Mouse (Mus musculus) midbrain, embryonic 13.5 days (tissue): ENCODE measurements around the gene Kdm3a. TPM values are rescaled to one million over a fixed set of nuclear protein-coding genes. Genes with fewer than 3 reads are reported as not detected.
A peak's percentile ranks its signal among the peaks of the same experiment; 100 is the strongest.

ENCODE experiments used
- ATAC-seq: fragments of 200-750 bp; cut with Nextera tagmentation; 2 replicates; pipeline ENCODE4 v1.8.0; 2017; ENCODE audit warnings: mild to moderate bottlenecking, moderate TSS enrichment, moderate library complexity
- H3K27ac ChIP-seq: fragments of 300-500 bp; sonication (generic); 2 replicates; pipeline ENCODE4 v1.5.1; 2015; ENCODE audit warnings: inconsistent platforms, mild to moderate bottlenecking, moderate library complexity
- H3K27me3 ChIP-seq: fragments of 300-500 bp; sonication (generic); 2 replicates; pipeline ENCODE4 v1.6.1; 2015; ENCODE audit warnings: mild to moderate bottlenecking, inconsistent platforms
- H3K36me3 ChIP-seq: fragments of 300-500 bp; sonication (generic); 2 replicates; pipeline ENCODE4 v1.6.1; 2015; ENCODE audit warnings: mild to moderate bottlenecking, inconsistent platforms
- H3K4me1 ChIP-seq: fragments of 300-500 bp; sonication (generic); replicated peaks from 2 replicates; pipeline ENCODE4 v1.6.1; 2015; ENCODE audit warnings: inconsistent platforms
- H3K4me2 ChIP-seq: fragments of 300-500 bp; sonication (generic); replicated peaks from 2 replicates; pipeline ENCODE4 v1.6.1; 2015; ENCODE audit warnings: moderate library complexity, mild to moderate bottlenecking, inconsistent platforms
- H3K4me3 ChIP-seq: fragments of 300-500 bp; sonication (generic); replicated peaks from 2 replicates; pipeline ENCODE4 v1.5.1; 2015; ENCODE audit warnings: mild to moderate bottlenecking, inconsistent platforms
- H3K9ac ChIP-seq: fragments of 300-500 bp; sonication (generic); replicated peaks from 2 replicates; pipeline ENCODE4 v1.6.1; 2015; ENCODE audit warnings: mild to moderate bottlenecking, inconsistent platforms
- H3K9me3 ChIP-seq: fragments of 300-500 bp; sonication (generic); 2 replicates; pipeline ENCODE4 v1.6.1; 2016; ENCODE audit warnings: mild to moderate bottlenecking, inconsistent platforms
- WGBS: fragments of 180-500 bp; shearing (Covaris S2); methylation state at CpG from one replicate; pipeline ENCODE4 v1.1.7; 2015; 5-methylcytosine and 5-hydroxymethylcytosine counted together
- polyA plus RNA-seq: library from polyadenylated mRNA; unstranded; fragments of >200 nt; fragmentation: Nextera tagmentation; extraction: Ambion mirVana; gene quantifications from 2 replicates; pipeline ENCODE4 v1.2.1, GENCODE M21; 2015

The Kdm3a gene
- polyA plus RNA-seq: 61.5 and 71.9 TPM in 2 replicates

DNA sequence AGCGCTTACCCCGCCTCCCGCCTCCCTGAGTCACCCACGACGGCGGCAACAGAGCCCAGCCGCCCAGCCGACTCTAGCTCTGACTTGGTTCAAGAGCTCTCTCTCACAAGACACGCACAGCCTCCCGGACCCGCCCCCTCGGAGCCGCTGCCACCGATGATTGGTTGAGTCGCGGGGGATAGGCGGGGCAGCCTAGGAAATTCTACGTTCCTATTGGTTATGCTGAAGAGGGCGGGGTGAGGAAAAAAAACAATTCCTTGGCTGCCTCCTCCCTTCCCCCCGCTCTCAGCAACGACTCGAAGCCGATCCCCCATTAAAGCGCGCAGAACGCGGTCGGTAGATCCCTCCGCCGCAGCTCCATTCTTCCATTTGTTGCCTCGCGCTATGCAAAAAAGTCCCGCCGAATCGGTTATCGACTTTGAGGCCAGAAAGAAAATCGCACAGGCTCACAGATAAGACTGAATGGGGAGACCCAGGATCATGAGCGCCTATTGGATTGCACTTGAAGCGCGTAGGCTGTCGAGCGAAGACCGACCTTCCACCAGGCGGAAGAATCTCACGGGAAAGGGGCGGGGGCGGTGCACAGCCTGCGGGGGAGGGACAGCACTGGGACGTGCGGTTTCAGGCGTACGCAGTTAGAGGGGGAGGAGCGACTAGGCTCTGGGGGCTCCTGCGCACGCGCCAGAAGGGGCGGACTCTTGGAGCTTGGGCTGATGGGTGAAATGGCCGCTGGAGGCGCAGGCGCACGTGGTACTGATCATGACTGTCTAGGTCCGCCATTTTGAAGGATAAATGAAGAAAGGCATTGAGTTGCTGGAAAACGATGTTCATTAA lies at the start of gene Kdm3a:
Gene Kdm3a, minus strand, starts transcription at position 162 of the 834 bp plus-strand sequence.
- Histone ChIP-seq H3K4me3 (peak within 1 kb of the TSS; percentile 85), H3K36me3 (peaks cover 12% of the 10 kb centered on the region; the same call in 1 of the 2 replicates), H3K27me3 (peaks cover 10% of the 10 kb centered on the region), H3K4me1 (peaks cover 32% of the 10 kb centered on the region), H3K9ac (peak within 1 kb of the TSS; percentile 88), H3K9me3 (no peaks in the 10 kb centered on the region), H3K27ac (peak within 1 kb of the TSS; percentile 99), H3K4me2 (peak within 1 kb of the TSS; percentile 77)
- WGBS: under 1% methylated on average over 63 of the region's 63 CpGs
- peak; percentile 97 for ATAC-seq

- Histone ChIP-seq H3K4me2 (no peak overlapping the region), H3K4me1 (no peaks in the 10 kb centered on the region), H3K27me3 (no peaks in the 10 kb centered on the region), H3K36me3 (no peaks in the 10 kb centered on the region), H3K9me3 (no peaks in the 10 kb centered on the region), H3K27ac (no peak overlapping the region), H3K4me3 (no peak overlapping the region), H3K9ac (no peak overlapping the region)
- 70% methylated on average over 7 of the region's 7 CpGs for WGBS
- no peak for ATAC-seq
These were observed 46.1 kb upstream of the Kdm3a start for GRCm38 (mm10) chr6:71678891-71679290.

DNA sequence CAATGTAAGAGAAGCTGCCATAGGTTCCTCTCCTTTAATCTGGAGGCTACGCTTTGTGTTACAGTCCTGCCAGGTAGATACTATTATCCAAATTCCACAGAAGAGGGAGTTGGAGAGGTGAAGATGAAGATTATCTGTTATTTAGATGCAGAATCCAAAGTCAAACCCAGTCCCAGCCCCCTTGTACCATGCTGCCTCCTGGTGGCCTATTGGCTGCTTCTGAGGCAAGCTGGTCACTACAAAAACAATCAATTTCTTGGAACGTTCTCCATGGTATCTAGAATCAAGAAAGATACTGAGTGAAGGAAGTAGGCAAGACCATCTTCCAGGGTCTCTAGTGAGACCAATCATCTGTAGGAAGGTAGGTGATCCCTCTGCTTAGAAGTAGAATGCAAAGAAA lies 40.4 kb upstream of the Kdm3a start:
- Histone ChIP-seq H3K36me3 (no peaks in the 10 kb centered on the region), H3K9me3 (0 out of 2 replicates have a peak, but pooled peaks cover 1% of the 10 kb centered on the region), H3K27me3 (no peaks in the 10 kb centered on the region), H3K4me3 (no peak overlapping the region), H3K27ac (no peak overlapping the region), H3K4me2 (no peak overlapping the region), H3K4me1 (no peaks in the 10 kb centered on the region), H3K9ac (no peak overlapping the region)
- 74% methylated on average over 2 of the region's 2 CpGs for whole genome bisulfite sequencing
- no peak for ATAC-seq

GRCm38 (mm10) chr6:71664511-71664910 lies 31.7 kb upstream of the Kdm3a start:
- H3K27me3 ChIP-seq: no peaks in the 10 kb centered on the region
- no peak overlapping the region for H3K4me2 ChIP-seq
- WGBS: 60% methylated on average over 1 of the region's 1 CpGs
- H3K4me1 ChIP-seq: no peaks in the 10 kb centered on the region
- 0 out of 2 replicates have a peak, but pooled peaks cover 3% of the 10 kb centered on the region for H3K9me3 ChIP-seq
- no peaks in the 10 kb centered on the region for H3K36me3 ChIP-seq
- no peak overlapping the region for H3K9ac ChIP-seq
- H3K4me3 ChIP-seq: no peak overlapping the region
- no peak for ATAC-seq
- H3K27ac ChIP-seq: no peak overlapping the region

- ATAC-seq: no peak
- Histone ChIP-seq H3K27ac (no peak overlapping the region), H3K4me3 (no peak overlapping the region), H3K4me2 (no peak overlapping the region), H3K27me3 (no peaks in the 10 kb centered on the region), H3K4me1 (no peaks in the 10 kb centered on the region), H3K9me3 (no peaks in the 10 kb centered on the region), H3K9ac (no peak overlapping the region), H3K36me3 (no peaks in the 10 kb centered on the region)
- WGBS: 88% methylated on average over 2 of the region's 2 CpGs
These were observed 25.5 kb upstream of the Kdm3a start for GRCm38 (mm10) chr6:71658290-71658689.

DNA sequence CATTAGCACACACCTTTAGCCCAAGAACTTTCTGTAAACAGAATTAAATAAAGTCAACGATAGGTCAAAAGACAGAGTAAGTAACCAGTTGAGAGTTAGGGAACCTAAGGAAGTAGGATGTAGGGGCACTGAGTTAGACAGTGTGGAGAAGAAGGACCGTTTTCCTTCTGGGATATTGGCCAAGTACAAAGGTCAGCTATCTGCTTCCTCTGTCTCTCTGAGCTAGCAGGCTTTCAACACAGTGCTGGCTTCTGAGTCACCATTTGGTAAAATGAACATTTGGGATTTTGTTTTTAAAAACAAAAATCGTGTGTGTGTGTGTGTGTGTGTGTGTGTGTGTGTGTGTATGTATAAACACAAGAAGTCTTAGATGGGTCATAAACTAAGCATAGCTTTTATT lies 23.0 kb upstream of the Kdm3a start:
- 83% methylated on average over 3 of the region's 3 CpGs for WGBS
- H3K4me2 ChIP-seq: no peak overlapping the region
- H3K27ac ChIP-seq: no peak overlapping the region
- no peaks in the 10 kb centered on the region for H3K9me3 ChIP-seq
- no peak overlapping the region for H3K9ac ChIP-seq
- no peaks in the 10 kb centered on the region for H3K27me3 ChIP-seq
- H3K36me3 ChIP-seq: no peaks in the 10 kb centered on the region
- no peak for ATAC-seq
- H3K4me1 ChIP-seq: no peaks in the 10 kb centered on the region
- no peak overlapping the region for H3K4me3 ChIP-seq

GRCm38 (mm10) chr6:71651868-71652267 lies 19.1 kb upstream of the Kdm3a start:
- no peak overlapping the region for H3K27ac ChIP-seq
- no peaks in the 10 kb centered on the region for H3K36me3 ChIP-seq
- H3K9me3 ChIP-seq: no peaks in the 10 kb centered on the region
- WGBS: 89% methylated on average over 2 of the region's 2 CpGs
- no peaks in the 10 kb centered on the region for H3K4me1 ChIP-seq
- no peaks in the 10 kb centered on the region for H3K27me3 ChIP-seq
- ATAC-seq: no peak
- no peak overlapping the region for H3K4me3 ChIP-seq
- no peak overlapping the region for H3K9ac ChIP-seq
- H3K4me2 ChIP-seq: no peak overlapping the region

DNA sequence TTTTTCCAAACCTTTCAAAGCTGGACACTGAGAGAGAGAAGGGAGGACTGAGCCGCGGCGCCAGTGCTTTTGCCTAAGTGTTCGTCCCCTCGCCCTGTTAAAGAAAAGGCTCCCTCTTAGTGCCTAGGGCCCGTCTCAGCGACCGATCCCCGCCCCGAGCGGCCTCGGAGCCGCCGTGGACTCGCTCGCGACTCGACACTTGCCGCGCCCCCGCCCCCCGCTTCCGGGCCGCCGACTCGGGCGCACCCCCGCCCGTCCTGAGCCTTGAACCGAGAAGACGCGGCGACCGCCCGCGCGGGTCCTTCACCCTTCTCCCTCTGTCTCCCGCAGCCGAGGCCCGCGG lies 333 bp downstream of the Kdm3a start:
- peaks cover 8% of the 10 kb centered on the region for H3K27me3 ChIP-seq
- H3K27ac ChIP-seq: peak overlapping the region; percentile 99
- H3K9me3 ChIP-seq: no peaks in the 10 kb centered on the region
- peak; percentile 68; the same call in 1 of the 2 replicates for ATAC-seq
- WGBS: 0% methylated on average over 39 of the region's 41 CpGs
- H3K36me3 ChIP-seq: peaks cover 14% of the 10 kb centered on the region; the same call in 1 of the 2 replicates
- H3K4me2 ChIP-seq: peak overlapping the region; percentile 77
- peak overlapping the region; percentile 85 for H3K4me3 ChIP-seq
- peak overlapping the region; percentile 88 for H3K9ac ChIP-seq
- peaks cover 32% of the 10 kb centered on the region for H3K4me1 ChIP-seq

DNA sequence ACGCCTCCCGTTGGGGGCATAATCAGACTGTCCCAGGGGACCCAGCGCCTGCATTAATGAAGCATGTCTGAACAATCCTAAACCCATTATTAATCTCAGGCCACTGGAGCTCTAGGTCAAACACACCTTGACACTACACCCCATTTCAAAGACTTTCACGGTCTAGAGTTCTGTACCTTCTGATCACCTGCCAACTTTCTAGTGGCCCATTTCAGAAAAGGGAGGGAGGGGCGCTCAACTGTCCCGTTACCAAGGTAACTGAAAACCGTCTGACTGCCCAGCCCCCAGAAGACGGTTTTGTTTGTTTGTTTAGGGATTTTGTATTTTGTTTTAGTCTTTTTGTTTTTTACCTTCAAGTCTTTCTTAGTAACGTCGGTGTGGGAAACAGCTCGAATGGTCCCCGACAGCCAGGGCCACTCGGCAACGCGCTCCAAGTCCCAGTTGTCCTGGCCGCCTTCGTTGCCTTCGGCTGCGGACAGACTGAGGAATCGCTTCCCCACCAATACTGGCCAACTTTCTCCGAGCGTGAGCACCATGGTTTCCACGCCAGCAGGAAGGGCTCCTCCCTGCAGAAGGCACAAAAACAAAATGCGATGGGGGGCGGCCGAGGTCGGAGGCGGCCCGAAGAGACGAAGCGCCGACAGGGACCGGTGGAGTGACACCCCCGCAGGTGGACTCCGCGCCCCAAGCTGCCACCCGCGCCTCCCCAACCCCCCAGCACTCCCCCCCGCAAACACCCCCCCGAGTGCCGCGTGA lies 906 bp downstream of the Kdm3a start:
- peak overlapping the region; percentile 88 for H3K9ac ChIP-seq
- peak overlapping the region; percentile 85 for H3K4me3 ChIP-seq
- peaks cover 32% of the 10 kb centered on the region for H3K4me1 ChIP-seq
- peak overlapping the region; percentile 99 for H3K27ac ChIP-seq
- no peaks in the 10 kb centered on the region for H3K9me3 ChIP-seq
- H3K36me3 ChIP-seq: peaks cover 18% of the 10 kb centered on the region
- H3K4me2 ChIP-seq: peak overlapping the region; percentile 77
- H3K27me3 ChIP-seq: peaks cover 4% of the 10 kb centered on the region
- 0 out of 2 replicates have a peak, but pooled peaks have one; percentile 3 for ATAC-seq
- under 1% methylated on average over 39 of the region's 42 CpGs for WGBS

DNA sequence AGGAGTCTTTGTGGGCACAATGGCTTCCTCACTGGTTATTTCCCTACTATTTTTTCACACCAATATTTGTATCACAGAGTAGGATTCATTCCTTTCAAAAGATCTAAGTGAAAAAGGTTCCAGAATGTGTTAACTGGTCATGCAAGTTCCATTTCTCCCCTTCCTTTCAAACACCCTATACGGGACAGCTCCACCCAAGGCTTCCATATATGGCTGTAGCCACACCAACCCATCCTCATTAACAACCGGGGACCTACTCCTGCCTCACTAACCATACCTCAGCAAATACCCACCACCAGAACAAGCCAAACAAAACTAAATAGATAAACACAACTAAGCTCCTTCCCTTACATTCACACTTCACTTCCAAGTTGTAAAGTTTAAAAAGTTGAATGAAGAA lies 1.6 kb downstream of the Kdm3a start:
- WGBS: 22% methylated on average over 2 of the region's 2 CpGs
- Histone ChIP-seq H3K9ac (no peak overlapping the region; the same call in 1 of the 2 replicates), H3K9me3 (no peaks in the 10 kb centered on the region)

GRCm38 (mm10) chr6:71627325-71627724 lies 5.5 kb downstream of the Kdm3a start:
- H3K9me3 ChIP-seq: no peaks in the 10 kb centered on the region
- H3K27ac ChIP-seq: no peak overlapping the region
- ATAC-seq: no peak
- H3K4me3 ChIP-seq: no peak overlapping the region
- H3K27me3 ChIP-seq: no peaks in the 10 kb centered on the region
- peaks cover 54% of the 10 kb centered on the region for H3K36me3 ChIP-seq
- no peak overlapping the region for H3K4me2 ChIP-seq
- H3K4me1 ChIP-seq: peaks cover 32% of the 10 kb centered on the region
- H3K9ac ChIP-seq: no peak overlapping the region

More for the DNA sequence above, 1.6 kb downstream of the Kdm3a start:
- Histone ChIP-seq H3K4me3 (peak overlapping the region; percentile 85), H3K4me2 (peak overlapping the region; percentile 77), H3K4me1 (peaks cover 32% of the 10 kb centered on the region), H3K27me3 (no peaks in the 10 kb centered on the region), H3K36me3 (peaks cover 20% of the 10 kb centered on the region), H3K27ac (no peak overlapping the region)
- ATAC-seq: no peak

DNA sequence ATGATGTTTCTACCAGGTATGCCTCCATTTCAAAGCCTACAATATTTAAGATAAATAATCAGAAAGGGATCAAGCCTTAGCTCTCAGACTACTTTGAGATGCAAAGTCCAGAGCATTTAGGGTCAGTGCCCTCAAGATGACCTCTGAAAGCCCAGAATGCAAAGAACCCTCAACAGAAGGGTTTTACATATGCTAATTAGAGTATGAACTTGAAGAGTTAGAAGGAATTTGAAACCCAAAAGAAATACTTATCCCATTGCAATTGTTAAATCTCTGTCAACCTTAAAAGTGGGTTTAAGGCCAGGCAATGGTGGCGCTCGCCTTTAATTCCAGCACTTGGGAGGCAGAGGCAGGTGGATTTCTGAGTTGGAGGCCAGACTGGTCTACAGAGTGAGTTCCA lies 6.8 kb downstream of the Kdm3a start:
- Histone ChIP-seq H3K27ac (no peak overlapping the region), H3K36me3 (peaks cover 61% of the 10 kb centered on the region), H3K27me3 (no peaks in the 10 kb centered on the region), H3K4me1 (peaks cover 23% of the 10 kb centered on the region), H3K9me3 (no peaks in the 10 kb centered on the region), H3K9ac (no peak overlapping the region), H3K4me2 (no peak overlapping the region), H3K4me3 (no peak overlapping the region)
- ATAC-seq: no peak
- WGBS: 87% methylated on average over 2 of the region's 2 CpGs
